Mouse (Mus musculus) kidney, embryonic 14.5 days (tissue): Measurements from ENCODE around the gene Fstl1. TPM values are rescaled to one million over a fixed set of nuclear protein-coding genes. Genes with fewer than 3 reads are reported as not detected.

Experiments used
- ATAC-seq: fragments of 200-750 bp; cut with Nextera tagmentation; 2 replicates; pipeline ENCODE4 v1.8.0; 2017; ENCODE audit warnings: moderate number of reproducible peaks, mild to moderate bottlenecking, moderate TSS enrichment, moderate library complexity; ENCODE audit not compliant: low FRiP score, low TSS enrichment
- H3K27ac ChIP-seq: fragments of 300-500 bp; sonication (generic); 2 replicates; pipeline ENCODE4 v1.5.1; 2014; ENCODE audit warnings: low read depth, mild to moderate bottlenecking, low read length, moderate library complexity, mixed read lengths
- H3K27me3 ChIP-seq: fragments of 300-500 bp; sonication (generic); 2 replicates; pipeline ENCODE4 v1.6.1; 2014; ENCODE audit warnings: mild to moderate bottlenecking, low read length; ENCODE audit not compliant: control insufficient read depth, insufficient read depth
- H3K36me3 ChIP-seq: fragments of 300-500 bp; sonication (generic); 2 replicates; pipeline ENCODE4 v1.6.1; 2014; ENCODE audit warnings: low read length, mixed read lengths; ENCODE audit not compliant: control insufficient read depth, insufficient read depth
- H3K4me1 ChIP-seq: fragments of 300-500 bp; sonication (generic); 2 replicates; pipeline ENCODE4 v1.6.1; 2014; ENCODE audit warnings: low read length, mixed read lengths; ENCODE audit not compliant: control insufficient read depth, insufficient read depth
- H3K4me2 ChIP-seq: fragments of 300-500 bp; sonication (generic); replicated peaks from 2 replicates; pipeline ENCODE4 v1.6.1; 2014; ENCODE audit warnings: low read depth, mild to moderate bottlenecking, low read length
- H3K4me3 ChIP-seq: fragments of 300-500 bp; sonication (generic); 2 replicates; pipeline ENCODE4 v1.5.1; 2014; ENCODE audit warnings: mild to moderate bottlenecking, low read length
- H3K9ac ChIP-seq: fragments of 300-500 bp; sonication (generic); 2 replicates; pipeline ENCODE4 v1.6.1; 2014; ENCODE audit warnings: low read depth, mild to moderate bottlenecking, low read length, moderate library complexity
- H3K9me3 ChIP-seq: fragments of 300-500 bp; sonication (generic); 2 replicates; pipeline ENCODE4 v1.6.1; 2016; ENCODE audit warnings: low read length; ENCODE audit not compliant: control insufficient read depth
- WGBS: fragments of 180-500 bp; shearing (Covaris S2); extraction: QIAGEN DNeasy Blood & Tissue Kit; methylation state at CpG from one replicate; pipeline ENCODE4 v1.1.7; 2014; 5-methylcytosine and 5-hydroxymethylcytosine counted together
- polyA plus RNA-seq: library from polyadenylated mRNA; unstranded; fragments of >200 nt; fragmentation: Nextera tagmentation; extraction: Ambion mirVana; gene quantifications from 2 replicates; pipeline ENCODE4 v1.2.1, GENCODE M21; 2014

The Fstl1 gene
- polyA plus RNA-seq, 1 experiment from 2014 or later = 589 TPM

DNA sequence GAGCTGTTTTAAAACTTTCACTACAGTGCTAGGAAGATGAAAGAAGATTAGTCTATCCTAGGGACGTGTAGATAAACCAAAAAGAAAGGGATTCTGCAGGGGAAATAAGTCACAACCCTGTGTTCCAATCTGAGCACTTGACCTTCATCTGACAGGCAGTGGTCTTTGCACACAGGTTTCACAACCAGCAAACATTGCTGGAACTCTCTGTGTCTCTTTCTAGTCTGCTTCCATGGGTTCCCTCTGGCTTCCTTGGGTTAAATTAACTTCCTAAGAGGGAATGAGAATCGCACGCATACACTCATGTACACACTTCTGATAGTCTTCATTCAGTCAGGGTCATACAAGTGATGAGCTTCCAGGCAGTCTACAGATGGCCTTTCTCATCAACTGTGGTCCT lies 87.2 kb downstream of the Fstl1 start:
- WGBS = 73% methylated on average over 3 of the region's 3 CpGs

DNA sequence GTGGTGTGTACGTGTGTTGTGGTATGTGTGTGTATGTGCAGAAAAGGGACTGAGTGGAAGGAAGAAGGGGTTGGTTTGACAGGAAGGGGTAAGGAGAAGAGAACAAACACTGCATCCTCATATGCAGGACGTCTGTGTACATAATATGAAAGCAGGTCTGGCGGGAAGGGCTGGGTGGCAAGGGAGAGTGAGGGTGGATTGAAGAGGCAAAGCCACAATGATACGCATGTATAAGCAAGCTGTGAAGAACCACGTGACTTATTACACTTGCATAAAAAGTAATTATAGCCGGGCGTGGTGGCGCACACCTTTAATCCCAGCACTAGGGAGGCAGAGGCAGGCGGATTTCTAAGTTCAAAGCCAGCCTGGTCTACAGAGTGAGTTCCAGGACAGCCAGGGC lies 89.2 kb downstream of the Fstl1 start:
- Histone ChIP-seq H3K27me3 (no peaks in the 10 kb centered on the region), H3K9ac (no peak overlapping the region), H3K36me3 (no peaks in the 10 kb centered on the region), H3K4me2 (no peak overlapping the region), H3K9me3 (no peaks in the 10 kb centered on the region), H3K4me1 (peaks cover 5% of the 10 kb centered on the region; the same call in 1 of the 2 replicates), H3K4me3 (no peak overlapping the region), H3K27ac (no peak overlapping the region)
- ATAC-seq = no peak
- 86% methylated on average over 9 of the region's 9 CpGs for WGBS

More for the DNA sequence above, 87.2 kb downstream of the Fstl1 start:
- Histone ChIP-seq H3K4me2 (no peak overlapping the region), H3K27ac (no peak overlapping the region), H3K4me1 (no peaks in the 10 kb centered on the region), H3K4me3 (no peak overlapping the region), H3K9me3 (no peaks in the 10 kb centered on the region), H3K36me3 (no peaks in the 10 kb centered on the region), H3K27me3 (no peaks in the 10 kb centered on the region), H3K9ac (no peak overlapping the region)
- no peak for ATAC-seq

DNA sequence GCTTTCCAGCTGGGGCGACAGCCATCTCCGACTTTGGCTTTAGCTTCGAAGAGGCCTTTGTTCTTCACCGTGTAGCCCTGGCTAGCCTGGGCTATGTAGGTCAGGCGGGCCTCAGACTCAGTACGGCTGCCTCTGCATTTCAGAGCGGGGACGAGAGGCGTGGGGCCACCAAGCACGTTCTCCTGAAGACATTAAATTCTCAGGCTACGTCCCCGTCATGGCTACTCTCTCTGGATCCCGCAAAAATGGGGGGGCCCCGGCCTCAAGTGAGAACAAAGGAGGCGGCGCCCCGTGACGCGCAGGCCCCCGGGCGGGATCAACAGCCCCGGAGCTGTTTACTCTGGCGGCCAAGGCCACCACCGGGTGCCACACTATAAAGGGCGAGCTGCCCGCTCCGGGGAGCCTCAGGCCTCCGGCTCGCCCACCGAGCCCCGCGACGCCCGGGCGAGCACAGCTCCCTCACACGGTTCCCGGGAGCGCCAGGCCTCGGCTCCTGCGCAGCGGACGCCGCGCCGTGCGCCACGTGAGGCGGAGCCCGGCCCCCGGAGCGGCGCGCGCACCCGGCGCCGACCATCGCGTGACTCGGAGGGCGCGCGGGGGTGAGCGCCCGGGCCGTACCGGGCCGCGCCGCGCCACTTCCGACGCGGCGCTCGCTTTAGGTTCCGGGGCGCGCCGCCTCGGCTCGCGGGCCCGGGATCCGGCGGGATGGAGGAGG lies 91.3 kb downstream of the Fstl1 start, which contains the start of gene Lrrc58:
Lrrc58 (plus strand) TSS at position 599 of the 715 bp plus-strand sequence.
- peaks cover 12% of the 10 kb centered on the region; the same call in 1 of the 2 replicates for H3K4me1 ChIP-seq
- H3K4me2 ChIP-seq = peak within 1 kb of the TSS; percentile 81
- H3K9me3 ChIP-seq = no peaks in the 10 kb centered on the region
- under 1% methylated on average over 81 of the region's 86 CpGs for WGBS
- H3K27me3 ChIP-seq = no peaks in the 10 kb centered on the region
- peak within 1 kb of the TSS; percentile 99 for H3K9ac ChIP-seq
- ATAC-seq = peak; percentile 96
- no peaks in the 10 kb centered on the region; the same call in 1 of the 2 replicates for H3K36me3 ChIP-seq
- H3K4me3 ChIP-seq = peak within 1 kb of the TSS; percentile 98
- H3K27ac ChIP-seq = peak within 1 kb of the TSS; percentile 99

DNA sequence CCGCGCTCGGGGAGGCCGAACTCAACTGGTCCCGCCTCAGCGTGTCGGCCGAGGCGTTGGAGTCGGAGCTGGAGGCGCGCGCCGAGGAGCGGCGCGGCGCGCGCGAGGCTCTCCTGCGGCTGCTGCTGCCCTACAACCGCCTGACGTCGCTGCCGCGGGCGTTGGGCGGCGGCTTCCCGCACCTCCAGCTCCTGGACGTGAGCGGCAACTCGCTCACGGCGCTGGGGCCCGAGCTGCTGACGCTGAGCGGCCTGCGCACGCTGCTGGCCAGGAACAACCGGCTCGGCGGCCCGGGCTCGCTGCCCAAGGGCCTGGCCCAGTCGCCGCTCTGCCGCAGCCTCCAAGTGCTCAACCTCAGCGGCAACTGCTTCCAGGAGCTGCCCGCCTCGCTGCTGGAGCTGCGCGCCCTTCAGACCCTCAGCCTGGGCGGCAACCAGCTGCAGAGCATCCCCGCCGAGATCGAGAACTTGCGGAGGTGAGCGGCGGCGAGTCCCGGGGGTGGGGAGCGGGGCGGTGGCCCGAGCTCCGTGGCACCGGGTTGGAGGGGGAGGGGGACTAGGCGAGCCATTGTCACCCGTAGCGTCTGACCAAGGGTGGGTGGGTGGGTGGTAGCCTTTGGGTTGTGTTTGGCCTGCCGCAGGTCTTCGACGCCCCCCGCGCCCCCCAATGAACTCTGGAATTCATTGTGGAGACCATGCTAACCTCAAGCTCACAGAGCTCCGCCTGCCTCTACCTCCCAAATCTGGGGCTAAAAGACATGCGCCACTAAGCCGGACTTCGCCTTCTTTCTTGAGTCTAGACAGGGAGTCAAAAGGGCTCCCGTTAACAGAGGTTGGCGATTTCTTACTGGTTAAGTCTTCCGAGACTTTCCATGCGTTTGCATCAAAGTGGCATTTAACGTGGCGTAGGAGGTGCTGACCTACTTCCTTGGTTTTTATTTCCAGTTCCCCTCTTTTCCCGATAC lies 92.1 kb downstream of the Fstl1 start:
- WGBS = under 1% methylated on average over 44 of the region's 87 CpGs
- ATAC-seq = peak; percentile 79
- Histone ChIP-seq H3K9ac (peak overlapping the region; percentile 99), H3K27ac (peak overlapping the region; percentile 99), H3K27me3 (no peaks in the 10 kb centered on the region), H3K9me3 (no peaks in the 10 kb centered on the region), H3K4me3 (peak overlapping the region; percentile 98), H3K4me2 (peak overlapping the region; percentile 81), H3K36me3 (no peaks in the 10 kb centered on the region; the same call in 1 of the 2 replicates), H3K4me1 (peaks cover 12% of the 10 kb centered on the region; the same call in 1 of the 2 replicates)

DNA sequence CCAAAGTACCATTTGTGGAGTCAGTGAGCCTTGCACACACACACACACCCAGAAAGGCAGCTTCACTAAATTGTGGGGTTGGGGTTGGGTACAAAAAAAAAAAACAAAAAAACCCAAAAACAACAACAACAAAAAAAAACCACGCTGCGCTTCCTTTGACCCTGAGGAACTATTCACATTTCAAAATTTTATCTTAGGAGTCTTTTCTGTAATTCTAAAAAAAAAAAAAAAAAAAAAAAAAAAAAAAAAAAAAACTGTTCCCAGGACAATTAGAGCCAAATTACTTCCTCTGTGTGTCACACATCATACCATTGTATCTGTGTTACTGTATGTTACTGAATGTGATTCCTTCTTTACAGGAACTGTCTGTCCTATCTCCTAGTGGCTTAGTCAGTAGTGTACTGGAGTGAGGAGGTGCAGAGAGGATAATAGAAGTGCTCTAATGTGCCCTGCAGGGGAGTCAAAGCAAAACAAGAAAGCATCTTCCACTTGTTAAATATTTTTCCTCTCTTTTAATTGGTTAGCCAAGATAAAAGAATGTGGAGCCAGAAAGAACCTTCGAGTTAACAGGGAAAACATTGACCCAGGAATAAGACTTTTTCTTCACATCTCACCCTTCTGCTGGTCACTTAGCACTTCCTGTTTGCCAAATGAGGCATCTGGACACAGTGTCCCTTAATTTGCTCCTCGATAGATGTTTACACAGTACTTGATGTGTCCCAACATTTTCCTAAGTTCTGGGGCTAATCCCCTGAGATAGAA lies 93.0 kb downstream of the Fstl1 start:
- no peak for ATAC-seq
- Histone ChIP-seq H3K4me1 (peaks cover 12% of the 10 kb centered on the region; the same call in 1 of the 2 replicates), H3K4me2 (peak overlapping the region; percentile 81), H3K9ac (peak overlapping the region; percentile 99), H3K9me3 (no peaks in the 10 kb centered on the region), H3K36me3 (no peaks in the 10 kb centered on the region; the same call in 1 of the 2 replicates), H3K4me3 (peak overlapping the region; percentile 98), H3K27ac (peak overlapping the region; percentile 99), H3K27me3 (no peaks in the 10 kb centered on the region)
- 19% methylated on average over 4 of the region's 4 CpGs for WGBS

DNA sequence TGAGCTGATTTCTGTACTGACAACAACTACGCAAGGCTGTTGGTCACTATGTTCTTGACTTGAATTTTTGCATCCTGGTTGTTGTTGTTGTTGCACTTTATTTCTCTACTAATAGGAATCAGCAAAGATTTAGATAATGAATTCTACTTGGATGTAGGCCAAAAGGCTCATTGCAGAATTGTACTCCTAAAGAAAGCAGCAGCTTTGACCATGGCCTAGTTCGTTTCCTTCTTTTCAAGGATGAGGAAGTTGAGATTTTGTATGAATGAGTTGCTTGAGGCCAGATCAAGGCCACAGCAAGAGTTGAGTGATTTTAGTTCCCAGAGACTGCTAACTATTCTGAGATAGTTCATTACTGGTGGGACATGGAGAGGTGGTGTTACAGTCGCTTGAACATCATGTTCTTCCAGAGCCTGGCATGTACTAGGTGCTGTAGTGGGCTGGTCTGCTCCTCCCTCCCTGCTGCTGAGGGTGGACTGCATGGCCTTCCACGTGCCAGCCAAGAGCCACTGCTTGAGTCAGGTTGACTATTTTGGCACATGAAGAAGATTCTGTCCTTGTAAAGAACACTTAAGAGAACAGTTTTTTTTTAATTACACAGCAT lies 94.5 kb downstream of the Fstl1 start:
- 74% methylated on average over 4 of the region's 4 CpGs for whole genome bisulfite sequencing
- Histone ChIP-seq H3K4me1 (peaks cover 12% of the 10 kb centered on the region; the same call in 1 of the 2 replicates), H3K9ac (no peak overlapping the region), H3K9me3 (no peaks in the 10 kb centered on the region), H3K27me3 (no peaks in the 10 kb centered on the region), H3K4me2 (no peak overlapping the region), H3K27ac (no peak overlapping the region), H3K36me3 (no peaks in the 10 kb centered on the region; the same call in 1 of the 2 replicates), H3K4me3 (no peak overlapping the region)
- no peak for ATAC-seq

DNA sequence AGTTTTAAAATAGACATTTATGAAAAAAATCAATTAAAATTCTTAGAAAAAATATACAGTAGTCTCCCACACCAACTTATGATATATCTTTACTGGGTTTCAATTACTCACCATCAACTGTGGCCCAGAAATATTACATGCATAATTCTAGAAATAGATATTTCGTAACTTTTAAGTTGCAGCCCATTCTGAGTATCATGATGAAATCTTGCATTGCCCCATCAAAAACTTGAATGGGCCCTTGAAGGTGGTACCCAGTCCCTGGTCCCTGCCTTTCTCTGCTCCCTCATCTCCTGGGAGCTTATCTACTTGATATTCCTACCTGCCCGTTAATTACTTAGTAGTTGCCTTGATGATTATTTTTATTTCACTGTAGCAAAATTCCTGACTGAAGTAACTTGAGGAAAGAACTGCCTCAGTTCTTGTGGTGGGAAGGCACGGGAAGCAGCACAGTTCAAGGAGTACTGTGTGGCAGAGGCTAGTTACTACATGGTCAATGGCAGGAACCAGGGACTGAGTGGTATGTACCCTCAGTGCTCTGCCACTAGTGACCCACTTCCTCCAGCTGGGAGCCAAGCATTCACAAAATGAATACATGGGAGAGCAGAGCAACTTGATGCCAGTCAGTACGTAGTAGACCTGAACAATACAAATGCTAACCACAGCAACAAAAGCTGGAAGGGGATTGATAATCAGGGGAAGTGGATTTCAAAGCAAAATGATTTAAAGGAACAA lies 98.0 kb downstream of the Fstl1 start:
- no peak overlapping the region for H3K9ac ChIP-seq
- H3K4me3 ChIP-seq = no peak overlapping the region
- no peak overlapping the region for H3K27ac ChIP-seq
- no peaks in the 10 kb centered on the region for H3K9me3 ChIP-seq
- ATAC-seq = no peak
- H3K27me3 ChIP-seq = no peaks in the 10 kb centered on the region
- no peak overlapping the region for H3K4me2 ChIP-seq
- peaks cover 11% of the 10 kb centered on the region; the same call in 1 of the 2 replicates for H3K4me1 ChIP-seq
- 94% methylated on average over 4 of the region's 4 CpGs for WGBS
- H3K36me3 ChIP-seq = peaks cover 23% of the 10 kb centered on the region

DNA sequence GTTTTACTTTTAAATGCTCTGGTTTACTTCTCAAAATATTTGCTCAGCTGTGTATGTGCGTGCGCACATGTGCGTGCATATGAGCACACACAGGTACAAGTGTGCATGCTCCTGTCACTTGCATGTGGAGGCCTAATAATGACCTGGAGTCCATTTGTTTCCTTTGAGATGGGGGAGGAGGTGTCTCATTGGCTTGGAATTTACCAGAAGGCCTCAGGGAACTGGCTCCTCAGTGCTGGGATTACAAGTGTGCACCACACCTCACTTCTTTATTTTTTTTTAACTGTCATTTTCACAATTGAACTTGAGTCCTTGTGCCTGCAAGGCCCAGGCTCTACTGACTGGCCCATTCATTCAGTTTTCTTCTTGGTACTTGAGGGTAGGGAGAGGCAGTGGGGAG lies 100.7 kb downstream of the Fstl1 start:
- no peaks in the 10 kb centered on the region for H3K9me3 ChIP-seq
- no peak for ATAC-seq
- no peak overlapping the region for H3K4me3 ChIP-seq
- H3K9ac ChIP-seq = no peak overlapping the region
- peaks cover 48% of the 10 kb centered on the region for H3K36me3 ChIP-seq
- H3K4me1 ChIP-seq = no peaks in the 10 kb centered on the region
- WGBS = 94% methylated on average over 3 of the region's 3 CpGs
- H3K4me2 ChIP-seq = no peak overlapping the region
- H3K27ac ChIP-seq = no peak overlapping the region
- no peaks in the 10 kb centered on the region for H3K27me3 ChIP-seq
